Mouse (Mus musculus) cerebellum, postnatal 14 days (tissue): ENCODE measurements around the gene Agt.

Experiments
- DNase-seq, 2 experiments: peaks; one replicate each; pipeline ENCODE4 v3.0.0; 2021; ENCODE audit warnings: mixed read lengths in 2 of 2

Agt gene

DNA sequence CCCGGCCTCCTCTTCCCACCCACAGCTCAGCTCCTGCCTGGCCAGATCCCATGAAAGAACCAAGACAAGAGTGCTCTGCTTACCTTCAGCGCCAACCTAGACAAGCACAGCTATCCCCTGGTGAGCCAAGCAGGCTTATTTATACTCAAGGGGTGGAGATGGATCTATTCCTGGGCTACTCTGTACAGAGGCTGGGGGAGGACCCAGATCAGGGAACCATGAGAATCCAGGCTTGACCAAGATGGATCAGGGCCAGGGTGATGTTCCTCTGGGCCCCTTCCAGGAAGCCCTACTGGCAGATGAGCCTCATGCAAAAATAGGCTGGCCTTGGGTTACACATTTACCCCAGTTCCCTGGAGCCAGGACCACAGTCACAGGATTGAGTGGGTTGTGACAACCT lies at the start of gene Agt:
Gene Agt, minus strand, starts transcription at position 114 of the 400 bp plus-strand sequence.
- peak; percentile 63 to 73 for DNase-seq

- DNase-seq, result no peak
These were observed 48.7 kb upstream of the Agt start for GRCm38 (mm10) chr8:124618252-124618651.

DNA sequence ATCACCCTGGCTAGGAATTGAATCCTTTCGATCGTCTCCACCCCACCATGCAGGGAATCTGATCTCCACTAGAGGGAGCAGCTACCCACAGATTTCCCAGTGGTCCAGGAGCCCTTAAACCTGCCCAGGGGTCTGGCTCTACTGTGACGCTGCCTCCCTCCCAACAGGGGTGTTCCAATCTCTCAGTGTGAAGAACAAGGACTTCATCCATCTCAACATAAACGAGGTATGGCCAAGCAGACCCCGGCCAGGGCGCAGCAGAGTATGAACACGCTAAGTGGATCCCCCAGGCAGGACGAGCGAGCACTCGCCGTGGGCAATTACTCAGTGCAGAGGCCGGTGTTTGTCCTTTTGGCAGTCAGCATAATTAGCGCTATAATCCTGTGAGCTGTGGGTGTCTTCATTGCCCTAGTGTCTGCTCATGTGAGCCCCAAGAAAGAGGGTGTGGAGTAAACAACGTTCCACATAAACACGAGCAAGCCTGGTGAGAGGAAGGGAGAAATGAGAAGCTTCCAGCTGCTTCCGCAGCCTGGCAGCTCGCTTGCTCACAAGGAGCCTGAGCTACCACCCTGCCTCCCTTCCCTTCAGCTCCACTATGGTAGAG lies 47.9 kb upstream of the Agt start:
- DNase-seq, result peak; percentile 92 to 94

DNA sequence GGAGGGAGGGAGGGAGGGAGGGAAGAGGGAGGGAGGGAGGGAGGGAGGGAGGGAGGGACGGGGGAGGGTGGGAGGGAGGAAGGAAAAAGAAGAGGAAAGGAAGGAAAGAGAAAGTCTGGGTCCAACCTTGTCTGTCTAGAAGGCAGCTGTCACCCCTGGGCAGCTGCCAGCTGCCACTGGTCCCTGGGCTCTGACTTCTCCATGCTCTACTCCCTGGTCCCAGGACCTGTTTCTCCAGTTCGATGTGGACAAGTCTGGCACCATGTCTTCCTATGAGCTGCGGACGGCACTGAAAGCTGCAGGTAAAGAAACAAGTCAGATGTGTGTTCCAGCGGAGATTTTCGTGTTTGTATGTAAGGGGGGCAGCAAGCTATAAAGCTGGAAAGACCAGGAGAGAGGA lies 44.8 kb upstream of the Agt start:
- DNase-seq, result no peak

GRCm38 (mm10) chr8:124608972-124609353 lies 39.5 kb upstream of the Agt start:
- DNase-seq, result peak; percentile 64 to 83

- DNase-seq, result peak; percentile 59 to 61
These were observed 38.9 kb upstream of the Agt start for GRCm38 (mm10) chr8:124608239-124608971.

DNA sequence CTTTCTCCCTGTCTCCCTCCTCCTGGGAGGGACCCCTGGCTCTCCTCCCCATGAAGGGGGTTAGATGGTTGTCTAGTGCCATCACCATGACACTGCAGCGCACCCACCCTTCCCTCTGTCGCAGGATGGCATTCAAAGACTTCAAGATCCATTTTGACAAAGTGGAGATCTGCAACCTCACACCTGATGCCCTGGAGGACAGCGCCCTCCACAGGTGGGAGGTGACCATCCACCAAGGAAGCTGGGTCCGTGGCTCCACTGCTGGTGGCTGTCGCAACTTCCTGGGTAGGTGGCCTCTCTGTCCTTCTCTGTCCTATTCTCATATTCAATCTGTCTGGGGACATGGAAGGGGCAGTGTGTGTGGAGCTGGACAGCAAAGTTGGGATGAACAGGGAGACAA lies 34.6 kb upstream of the Agt start:
- DNase-seq, result no peak

DNA sequence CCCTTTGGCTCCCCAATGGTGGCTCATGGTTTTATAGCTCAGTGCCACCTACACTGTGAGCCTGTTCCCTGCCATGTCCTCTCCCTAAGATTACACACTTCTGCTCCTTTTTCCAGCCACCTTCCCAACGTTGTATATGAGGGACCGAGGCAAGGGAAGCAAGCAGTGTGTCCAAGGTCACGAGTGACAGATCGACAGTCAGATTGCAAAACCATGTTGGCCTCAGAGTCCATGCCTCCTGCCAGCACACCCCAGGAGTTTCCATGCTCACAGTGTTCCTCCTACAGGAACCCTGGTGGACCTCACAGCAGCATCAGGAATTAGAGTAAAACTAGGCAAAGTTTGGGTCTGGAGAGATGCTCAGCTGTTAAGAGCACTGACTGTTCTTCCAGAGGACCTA lies 19.9 kb upstream of the Agt start:
- DNase-seq, result no peak

DNA sequence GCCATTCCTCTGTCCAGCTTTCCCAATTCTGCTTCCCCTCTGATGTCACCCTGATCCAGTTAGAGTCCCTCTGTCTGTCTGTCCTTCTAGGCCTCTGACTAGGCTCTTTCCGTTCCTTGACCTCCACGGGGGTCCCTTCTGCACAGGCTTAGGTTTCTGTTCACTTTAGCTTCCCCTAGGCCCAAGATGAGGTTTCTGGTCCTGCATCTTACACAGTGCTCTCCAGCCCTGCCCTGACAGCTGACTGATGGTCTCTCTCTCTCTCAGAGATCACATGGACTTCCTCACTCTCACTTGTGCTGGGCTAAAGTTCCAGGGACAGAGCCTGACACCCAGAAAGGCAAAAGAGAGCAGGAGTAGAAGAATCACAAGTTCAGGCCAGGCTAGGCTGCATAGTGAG lies 17.1 kb upstream of the Agt start:
- no peak for DNase-seq

DNA sequence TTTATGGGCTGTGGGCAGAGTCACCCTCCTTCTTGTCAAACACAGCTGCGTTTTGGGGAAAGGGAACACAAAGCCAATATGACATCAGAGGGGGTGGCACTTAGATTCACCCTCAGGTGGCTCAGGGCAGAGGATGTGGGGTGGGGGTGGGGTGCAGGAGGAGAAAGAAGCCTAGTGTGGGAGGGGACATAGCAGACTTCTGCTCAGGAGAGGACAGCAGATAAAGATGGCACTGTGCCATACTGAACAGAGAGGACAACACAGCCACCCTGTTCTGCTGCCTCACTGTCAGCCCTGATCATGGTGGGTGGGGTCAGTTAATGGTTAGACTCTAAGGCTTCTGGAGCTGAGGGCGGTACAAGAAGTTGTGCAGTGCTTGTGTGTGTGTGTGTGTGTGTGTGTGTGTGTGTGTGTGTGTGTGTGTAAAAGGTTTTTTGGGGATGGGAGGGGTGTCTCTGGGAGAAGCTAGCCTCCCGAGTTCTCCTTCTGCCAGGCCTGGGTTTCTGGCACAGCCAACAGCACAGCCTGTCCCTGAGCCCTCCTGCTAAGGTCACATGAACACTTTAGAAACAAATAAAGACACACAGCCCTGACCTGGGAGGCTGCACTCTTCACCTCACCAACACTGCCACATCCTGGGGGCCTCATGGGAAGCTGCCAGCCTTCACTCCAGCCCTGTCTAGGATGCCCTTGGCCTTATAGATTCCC lies 16.4 kb upstream of the Agt start:
- DNase-seq, result peak; percentile 67 to 70

DNA sequence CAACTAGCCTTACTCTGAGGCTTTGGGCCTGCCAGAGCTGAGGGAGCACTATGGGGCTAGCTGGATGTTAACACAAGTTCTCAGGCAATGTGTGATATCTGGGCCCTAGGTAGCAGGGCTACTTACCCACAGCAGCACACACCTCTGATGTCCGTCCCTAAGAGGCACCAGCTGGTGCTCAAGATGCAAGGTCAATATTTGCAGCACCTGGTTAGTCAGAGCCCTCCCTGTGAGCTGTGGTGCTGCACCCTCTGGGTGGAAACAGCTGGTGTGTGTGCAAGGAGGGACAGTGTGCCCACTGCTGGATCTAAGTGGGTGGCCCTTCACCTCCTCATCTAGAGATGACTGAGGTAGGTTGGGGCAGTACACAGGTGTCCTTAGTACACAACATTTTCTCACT lies 7.2 kb upstream of the Agt start:
- DNase-seq, result no peak

- no peak for DNase-seq
These were observed 6.3 kb upstream of the Agt start, which contains the start of gene Capn9 for GRCm38 (mm10) chr8:124575811-124576210. TSS of gene Capn9 (plus strand) at chr8:124576111.

- DNase-seq, result peak; percentile 94 to 98
These were observed 4.2 kb upstream of the Agt start for GRCm38 (mm10) chr8:124573552-124574340.

GRCm38 (mm10) chr8:124572430-124572775 lies 2.9 kb upstream of the Agt start:
- DNase-seq, result no peak

- DNase-seq, result peak in 1 of 2 experiments; percentile 58
These were observed 2.4 kb upstream of the Agt start for GRCm38 (mm10) chr8:124571732-124572429.

DNA sequence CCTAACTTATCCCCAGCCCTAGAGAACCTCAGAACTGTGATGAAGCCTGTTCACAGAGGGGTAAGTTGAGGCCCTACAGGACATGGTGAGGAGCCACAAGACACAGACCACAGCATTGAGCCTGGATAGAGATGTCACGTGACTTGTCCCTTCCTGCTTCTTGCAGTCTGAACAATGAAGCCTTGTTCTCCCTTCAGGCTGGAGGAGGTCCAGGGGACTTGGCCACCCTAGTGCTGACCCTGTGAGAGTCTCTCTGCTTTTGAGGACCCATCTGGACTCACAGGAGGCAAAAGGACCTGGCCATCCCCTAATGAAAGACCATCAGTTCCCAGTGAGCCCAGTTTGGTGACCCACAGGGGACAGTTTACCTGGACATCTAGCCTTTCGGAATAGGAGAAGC lies 406 bp downstream of the Agt start:
- peak in 1 of 2 experiments; percentile 43 for DNase-seq

DNA sequence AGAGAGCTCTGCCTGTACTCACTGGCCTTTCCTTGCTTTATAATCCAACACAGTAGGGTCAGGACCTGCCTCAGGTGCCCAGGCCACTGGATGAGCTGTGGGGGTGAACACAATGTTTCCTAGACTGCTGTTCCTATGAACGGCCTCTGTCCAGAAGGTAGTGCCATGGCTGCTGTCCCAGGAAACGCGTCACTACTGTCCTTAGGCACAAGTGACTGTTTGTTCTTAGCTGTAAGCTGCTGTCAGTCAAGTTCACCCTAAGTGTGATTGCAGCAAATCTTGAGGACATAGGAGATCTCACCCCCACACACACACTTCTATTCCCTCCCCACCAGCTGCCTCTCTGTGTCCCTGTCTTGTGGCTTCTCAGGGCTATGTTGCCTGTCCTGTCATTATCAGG lies 1.9 kb downstream of the Agt start:
- no peak for DNase-seq

DNA sequence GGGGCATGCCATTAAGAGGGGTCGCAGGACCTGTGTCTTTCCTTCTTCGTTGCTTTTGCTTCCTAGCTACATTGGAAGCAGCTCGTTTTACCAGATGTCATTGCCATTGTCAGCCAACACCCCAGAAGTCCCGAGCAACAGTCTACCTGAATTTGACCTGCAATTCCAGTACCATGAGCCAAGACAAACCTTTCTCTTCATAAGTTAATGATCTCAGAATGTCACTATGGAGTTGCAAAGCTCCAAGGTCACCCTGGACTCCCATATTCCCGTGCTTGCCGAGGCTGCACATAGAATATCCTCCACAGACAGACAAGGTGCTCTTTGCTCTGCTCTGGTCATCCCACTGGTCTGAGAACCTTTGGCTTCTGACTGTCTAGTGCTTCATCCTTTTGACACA lies 2.4 kb downstream of the Agt start:
- no peak for DNase-seq

DNA sequence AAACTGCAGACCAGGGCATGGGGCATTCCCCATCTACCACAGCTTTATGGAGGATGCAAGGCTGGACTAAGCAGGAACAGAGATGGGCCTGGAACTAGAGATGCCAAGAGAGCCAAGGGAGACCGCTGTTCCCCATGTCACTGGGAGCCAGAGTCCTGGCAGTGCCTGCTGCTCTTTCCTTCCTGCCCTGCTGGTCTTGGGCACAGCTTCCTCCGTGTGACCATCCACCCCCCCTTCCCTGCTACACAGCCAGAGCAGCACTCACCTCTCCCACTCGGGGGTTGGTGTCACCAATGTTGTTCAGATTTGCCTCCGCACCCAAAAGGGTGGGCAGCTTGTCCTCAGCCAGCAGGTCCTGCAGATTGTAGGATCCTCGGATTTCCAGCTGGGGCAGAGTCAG lies 12.0 kb downstream of the Agt start:
- DNase-seq, result peak; percentile 61 to 70

GRCm38 (mm10) chr8:124556658-124557057 lies 12.8 kb downstream of the Agt start:
- DNase-seq, result peak; percentile 60

DNA sequence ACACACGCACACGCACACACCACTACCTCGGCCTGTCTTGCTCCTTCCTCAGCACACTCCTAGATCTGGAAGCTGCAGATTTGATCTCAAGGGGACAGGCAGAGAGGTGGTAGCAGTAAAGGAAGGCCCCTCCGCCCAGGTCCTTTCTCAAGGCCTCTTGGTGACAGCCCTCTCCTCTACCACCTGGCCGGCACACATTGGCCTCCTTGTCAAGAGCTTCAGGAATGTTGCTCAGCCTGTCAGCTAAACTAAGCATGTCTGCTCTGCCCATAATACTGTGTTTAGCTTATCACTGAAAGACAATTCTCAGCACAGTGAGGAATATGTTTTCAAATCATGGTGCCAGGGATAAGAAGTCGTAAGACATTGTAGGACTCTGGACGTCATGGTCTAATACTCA lies 13.3 kb downstream of the Agt start:
- DNase-seq, result no peak

- no peak for DNase-seq
These were observed 14.3 kb downstream of the Agt start for GRCm38 (mm10) chr8:124555113-124555750.
